Mouse (Mus musculus): Measurements from ENCODE around the gene Acsm1.

Gene Acsm1

GRCm38 (mm10) chr7:119670925-119671324 is 64.1 kb downstream of the Acsm1 start:
- no peak for DNase-seq (ENCODE audit: low spot score)

- DNase-seq (ENCODE audit: low spot score) = peak; percentile 27
Measured at GRCm38 (mm10) chr7:119673465-119673864, 66.6 kb downstream of the Acsm1 start.

- no peak for DNase-seq (ENCODE audit: low spot score)
Measured at GRCm38 (mm10) chr7:119680107-119680506, 73.3 kb downstream of the Acsm1 start.

GRCm38 (mm10) chr7:119682699-119683098 is 75.9 kb downstream of the Acsm1 start:
- DNase-seq (ENCODE audit: low spot score) = no peak

GRCm38 (mm10) chr7:119689726-119690125 is 82.9 kb downstream of the Acsm1 start, which contains the start of gene Acsm4:
Acsm4 (plus strand) TSS chr7:119690026.
- no peak for DNase-seq (ENCODE audit: low spot score)

- no peak for DNase-seq (ENCODE audit: low spot score)
Measured at GRCm38 (mm10) chr7:119692302-119692701, 85.5 kb downstream of the Acsm1 start.

GRCm38 (mm10) chr7:119694926-119695325 is 88.1 kb downstream of the Acsm1 start:
- DNase-seq (ENCODE audit: low spot score) = no peak
